Mouse (Mus musculus): Measurements from ENCODE around the gene Tab3. TPM values are rescaled to one million over a fixed set of nuclear protein-coding genes. Genes with fewer than 3 reads are reported as not detected.

Gene Tab3
- polyA plus RNA-seq, 1 experiment: not detected

DNA sequence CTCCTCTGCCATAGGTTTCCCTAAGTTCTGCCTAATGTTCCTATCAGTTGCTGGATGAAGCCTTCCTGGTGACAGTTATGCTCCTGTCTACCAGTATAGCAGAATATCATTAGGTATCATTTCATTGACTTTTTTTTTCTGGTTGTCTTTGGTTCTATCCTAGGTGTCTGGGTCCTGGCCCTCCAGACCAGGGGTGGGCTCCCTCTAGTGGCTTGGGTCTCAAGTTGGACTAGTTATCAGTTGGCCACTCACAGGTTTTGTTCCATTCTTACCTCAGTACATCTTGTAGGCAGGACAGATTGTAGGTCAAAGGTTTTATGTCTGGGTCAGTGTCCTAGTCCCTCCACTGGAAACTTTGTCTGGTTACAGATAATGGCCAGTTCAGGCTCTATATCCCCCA lies 11.8 kb downstream of the Tab3 start:
- H3K4me3 ChIP-seq (ENCODE audit: insufficient read depth, low read depth, low read length): no peak overlapping the region
- TF ChIP-seq POLR2A (IDR thresholded peaks at IDR 0.05; ENCODE audit: insufficient read depth, low read depth, low read length) (no peak), CTCF (IDR thresholded peaks at IDR 0.05; ENCODE audit: insufficient read depth, low read depth, low read length) (no peak)
- no peak overlapping the region for H3K27ac ChIP-seq (ENCODE audit: insufficient read depth, low read depth, low read length)
- no peaks in the 10 kb centered on the region for H3K4me1 ChIP-seq (ENCODE audit: control insufficient read depth, insufficient read depth, low read length)

- no peak for TF ChIP-seq POLR2A (IDR thresholded peaks at IDR 0.05; ENCODE audit: insufficient read depth, low read depth, low read length)
- no peak overlapping the region for H3K4me3 ChIP-seq (ENCODE audit: insufficient read depth, low read depth, low read length)
- no peaks in the 10 kb centered on the region for H3K4me1 ChIP-seq (ENCODE audit: control insufficient read depth, insufficient read depth, low read length)
- no peak overlapping the region for H3K27ac ChIP-seq (ENCODE audit: insufficient read depth, low read depth, low read length)
- 91% methylated on average over 2 of the region's 2 CpGs for WGBS
Observed at GRCm38 (mm10) chrX:85614701-85615100, 40.9 kb downstream of the Tab3 start.

DNA sequence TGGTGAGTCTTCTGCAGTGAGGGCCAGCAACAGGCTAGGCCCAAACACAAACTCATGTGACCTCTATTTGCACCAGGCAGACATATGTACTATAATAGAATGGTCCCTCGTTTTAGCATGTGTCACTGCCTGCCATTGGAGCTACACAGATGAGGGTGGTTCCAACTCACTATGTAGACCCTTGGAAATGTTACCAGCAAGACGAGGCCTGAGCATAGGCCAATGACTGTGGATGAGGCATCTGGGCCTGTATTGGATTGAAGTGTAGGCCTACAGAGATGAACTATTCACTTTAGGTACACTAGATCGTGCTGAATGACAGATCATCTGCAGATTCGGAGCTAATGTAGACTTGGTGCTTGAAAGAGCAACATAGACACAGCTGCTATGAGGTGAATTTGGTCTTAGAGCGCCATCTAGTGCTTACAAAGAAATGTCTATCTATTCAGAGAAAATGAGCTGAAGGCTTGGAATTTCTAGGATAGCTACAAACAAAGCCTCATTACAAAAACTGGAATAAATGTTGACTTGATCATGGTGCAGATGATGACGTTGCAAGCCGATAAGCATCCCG lies 72.5 kb downstream of the Tab3 start:
- TF ChIP-seq POLR2A (IDR thresholded peaks at IDR 0.05; ENCODE audit: insufficient read depth, low read depth, low read length): no peak
- TF ChIP-seq CTCF (IDR thresholded peaks at IDR 0.05; ENCODE audit: insufficient read depth, low read depth, low read length): no peak
- WGBS: 31% methylated on average over 8 of the region's 8 CpGs
- no peaks in the 10 kb centered on the region for H3K4me1 ChIP-seq (ENCODE audit: control insufficient read depth, insufficient read depth, low read length)
- no peak overlapping the region for H3K4me3 ChIP-seq (ENCODE audit: insufficient read depth, low read depth, low read length)
- no peak overlapping the region for H3K27ac ChIP-seq (ENCODE audit: insufficient read depth, low read depth, low read length)

DNA sequence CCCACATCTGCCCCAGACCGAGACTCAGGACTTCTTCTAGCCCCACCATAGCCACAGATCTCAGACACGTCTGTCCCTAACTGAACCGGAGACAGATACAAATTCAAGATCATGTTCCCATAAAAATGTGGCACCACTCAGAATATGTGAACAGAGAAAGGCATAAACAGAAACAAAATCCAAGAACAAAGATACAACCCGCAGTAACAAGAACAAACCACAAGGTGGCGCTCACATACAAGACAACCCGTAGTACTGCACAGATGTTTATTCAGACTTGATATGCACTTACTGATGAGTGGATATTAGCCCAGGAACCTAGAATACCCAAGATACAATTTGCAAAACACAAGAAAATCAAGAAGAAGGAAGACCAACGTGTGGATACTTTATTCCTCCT lies 103.0 kb downstream of the Tab3 start:
- WGBS: 15% methylated on average over 7 of the region's 7 CpGs
- Histone ChIP-seq H3K27ac (ENCODE audit: insufficient read depth, low read depth, low read length) (no peak overlapping the region), H3K4me1 (ENCODE audit: control insufficient read depth, insufficient read depth, low read length) (no peaks in the 10 kb centered on the region), H3K4me3 (ENCODE audit: insufficient read depth, low read depth, low read length) (no peak overlapping the region)
- no peak for TF ChIP-seq CTCF (IDR thresholded peaks at IDR 0.05; ENCODE audit: insufficient read depth, low read depth, low read length)
- no peak for TF ChIP-seq POLR2A (IDR thresholded peaks at IDR 0.05; ENCODE audit: insufficient read depth, low read depth, low read length)

DNA sequence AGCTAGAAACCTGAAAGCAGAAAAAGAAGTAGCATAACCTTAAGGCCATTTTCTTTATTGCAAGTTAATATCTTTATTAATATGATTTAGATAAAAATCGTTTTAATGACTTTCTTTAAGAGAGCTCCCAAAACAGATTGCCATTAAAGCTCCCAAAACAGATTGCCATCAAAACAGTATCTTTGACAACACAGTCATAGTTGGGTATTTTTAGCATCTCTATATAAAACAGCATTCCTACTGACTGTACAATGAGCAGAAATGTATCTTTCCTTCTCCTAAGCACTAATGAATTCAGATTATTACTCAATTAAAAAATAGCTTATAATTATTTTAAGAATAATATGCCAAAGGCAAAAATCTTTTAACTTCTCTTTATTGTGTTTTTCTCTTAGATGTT lies 108.3 kb downstream of the Tab3 start:
- Histone ChIP-seq H3K4me1 (ENCODE audit: control insufficient read depth, insufficient read depth, low read length) (no peaks in the 10 kb centered on the region), H3K4me3 (ENCODE audit: insufficient read depth, low read depth, low read length) (no peak overlapping the region), H3K27ac (ENCODE audit: insufficient read depth, low read depth, low read length) (no peak overlapping the region)
- 55% methylated on average over 1 of the region's 1 CpGs for WGBS
- TF ChIP-seq POLR2A (IDR thresholded peaks at IDR 0.05; ENCODE audit: insufficient read depth, low read depth, low read length) (no peak), CTCF (IDR thresholded peaks at IDR 0.05; ENCODE audit: insufficient read depth, low read depth, low read length) (no peak)

DNA sequence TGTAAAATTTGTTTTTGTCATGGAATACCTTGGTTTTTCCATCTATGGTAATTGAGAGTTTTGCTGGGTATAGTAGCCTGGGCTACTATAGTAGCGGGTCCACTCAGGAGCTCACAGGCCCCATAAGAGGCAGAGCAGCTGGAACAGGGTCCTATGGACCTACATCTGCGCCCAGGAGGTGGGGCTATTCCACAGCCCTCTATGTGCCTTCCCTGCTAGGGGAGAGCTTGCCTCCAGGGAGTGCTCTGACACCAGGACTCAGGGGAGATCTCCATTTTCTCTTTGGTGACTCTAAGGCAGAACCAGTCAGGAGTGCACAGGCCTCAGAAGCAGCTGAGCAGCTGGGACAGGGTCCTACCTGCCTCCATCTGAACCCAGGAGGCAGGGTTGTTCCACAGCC lies 109.9 kb downstream of the Tab3 start:
- no peak for TF ChIP-seq CTCF (IDR thresholded peaks at IDR 0.05; ENCODE audit: insufficient read depth, low read depth, low read length)
- no peak for TF ChIP-seq POLR2A (IDR thresholded peaks at IDR 0.05; ENCODE audit: insufficient read depth, low read depth, low read length)
- Histone ChIP-seq H3K27ac (ENCODE audit: insufficient read depth, low read depth, low read length) (no peak overlapping the region), H3K4me3 (ENCODE audit: insufficient read depth, low read depth, low read length) (no peak overlapping the region), H3K4me1 (ENCODE audit: control insufficient read depth, insufficient read depth, low read length) (no peaks in the 10 kb centered on the region)
- WGBS: 71% methylated on average over 2 of the region's 2 CpGs

Other genes starting within 250 kb of the Tab3 start
- not detected in 2 replicates for gene Gk, start 202.8 kb downstream of the Tab3 start, polyA plus RNA-seq (2012; ENCODE audit: insufficient read depth, insufficient read length, low replicate concordance, missing spikeins)

Data from olfactory bulb, adult 2 months (tissue).